Mouse (Mus musculus) G1E (cell line): Measurements from ENCODE around the gene Birc6.

ENCODE experiments used
- CTCF ChIP-seq: IDR thresholded peaks from 2 replicates; pipeline ENCODE4 v1.5.1; 2012; ENCODE audit warnings: low read depth, low read length, inconsistent platforms, mixed read lengths
- GATA1 ChIP-seq: IDR thresholded peaks from 2 replicates; pipeline ENCODE4 v1.6.1; 2012; ENCODE audit warnings: borderline replicate concordance, low read length, inconsistent platforms, mixed read lengths
- POLR2AphosphoS5 ChIP-seq: IDR thresholded peaks from 2 replicates; pipeline ENCODE4 v1.6.1; 2012; ENCODE audit warnings: low read depth, low read length, inconsistent platforms; ENCODE audit not compliant: insufficient replicate concordance
- TAL1 ChIP-seq: conservative IDR thresholded peaks from 2 replicates; pipeline ENCODE4 v1.6.1; 2012; ENCODE audit warnings: low read depth, low read length, inconsistent platforms, mixed read lengths

DNA sequence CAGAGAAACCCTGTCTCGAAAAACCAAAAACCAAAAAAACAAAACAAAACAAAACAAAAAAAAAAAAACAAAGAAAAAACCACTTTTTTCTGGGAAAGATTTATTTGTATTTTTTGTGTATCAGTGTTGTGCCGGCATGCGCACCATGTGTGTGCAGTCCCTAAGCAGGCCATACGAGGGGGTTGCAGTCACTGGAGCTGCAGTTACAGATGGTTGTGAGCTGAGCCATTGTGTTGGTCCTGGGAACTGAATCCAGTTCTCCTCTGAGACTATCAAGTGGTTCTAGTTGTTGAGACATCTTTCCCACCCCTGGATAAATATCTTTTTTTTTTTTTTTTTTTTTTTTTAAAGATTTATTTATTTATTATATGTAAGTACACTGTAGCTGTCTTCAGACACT, 6.9 kb downstream of the Birc6 start:
- no peak for TF ChIP-seq CTCF
- TF ChIP-seq GATA1 = no peak
- TF ChIP-seq TAL1 = no peak
- TF ChIP-seq POLR2AphosphoS5 = no peak
